ENCODE assay signal across 23 mouse cellular contexts in genomic region chr11:12867541-12867940, GRCm38 (mm10).
A peak's percentile ranks its signal among the peaks of the same experiment; 100 is the strongest.
DNase-seq lines count a peak whose midpoint lies in the region; ATAC-seq and TF ChIP-seq lines count a peak whose summit lies in the region.
"Had no signal": no experiment of that assay in that cellular context is flagged by ENCODE, and none has a peak within 500 bp of the region (broad histone marks: within the 10 kb centered on the region; RNA-seq: fewer than 3 reads in every experiment).

No protein-coding gene starts in this region.

- no peaks in the 10 kb centered on the region for H3K27me3 ChIP-seq in embryonic facial prominence, embryonic 14.5 days (replicated peaks; ENCODE audit: control insufficient read depth, insufficient read depth, low read length)
- no peaks in the 10 kb centered on the region for H3K27me3 ChIP-seq in embryonic facial prominence, embryonic 10.5 days (replicated peaks; ENCODE audit: low read depth, poor library complexity, severe bottlenecking)
- no peaks in the 10 kb centered on the region for H3K27me3 ChIP-seq in C2C12 (ENCODE audit: control insufficient read depth, insufficient read depth, insufficient read length)
- no peaks in the 10 kb centered on the region for H3K27me3 ChIP-seq in myocyte (ENCODE audit: control insufficient read depth, insufficient read depth, insufficient read length)
- H3K27me3 ChIP-seq: CH12.LX, Patski had no signal

- no peak overlapping the region for H3K4me2 ChIP-seq in embryonic facial prominence, embryonic 14.5 days (ENCODE audit: low read depth, low read length)
- H3K4me2 ChIP-seq in myocyte (ENCODE audit: low read depth) = peak overlapping the region; percentile 55

- no peaks in the 10 kb centered on the region for H3K79me3 ChIP-seq in C2C12 (ENCODE audit: low read depth)

- peak; percentile 58 for DNase-seq in embryonic facial prominence, embryonic 14.5 days (ENCODE audit: low spot score)
- DNase-seq in embryonic facial prominence, embryonic 10.5 days (ENCODE audit: low spot score) = no peak
- DNase-seq in cerebellum, postnatal 4 days (ENCODE audit: low spot score in 2 of 2) = no peak
- DNase-seq in testis, postnatal 10 days (ENCODE audit: low spot score) = no peak
- DNase-seq in layer of hippocampus, adult 9-11 months = no peak
- DNase-seq: adrenal gland, adult 2 months; adrenal gland, adult 8-10 months; adrenal gland, postnatal 10 days; adrenal gland, postnatal 14 days; adrenal gland, postnatal 25 days; adrenal gland, postnatal 36 days; B cell, adult 2 months; cerebellum, adult 11 months; cerebellum, adult 11-12 months; cerebellum, adult 18-20 months had no signal

- no peaks in the 10 kb centered on the region; the same call in 1 of the 2 replicates for H3K4me1 ChIP-seq in embryonic facial prominence, embryonic 14.5 days (ENCODE audit: control insufficient read depth, insufficient read depth, low read length)
- H3K4me1 ChIP-seq in embryonic facial prominence, embryonic 10.5 days = no peaks in the 10 kb centered on the region
- H3K4me1 ChIP-seq in embryonic fibroblast, embryonic 13.5 days (ENCODE audit: control insufficient read depth, insufficient read depth, low read length) = peaks cover 5% of the 10 kb centered on the region

- TF ChIP-seq CTCF in C2C12 (IDR thresholded peaks at IDR 0.05; ENCODE audit: control insufficient read depth, insufficient read depth, insufficient read length) = no peak
- TF ChIP-seq CTCF in embryonic fibroblast, embryonic 13.5 days (IDR thresholded peaks at IDR 0.05; ENCODE audit: borderline replicate concordance, insufficient read depth, low read length) = no peak

- 0 out of 2 replicates have a peak, but pooled peaks have one; percentile 18 for ATAC-seq in embryonic facial prominence, embryonic 14.5 days (ENCODE audit: low read depth)
- ATAC-seq: activated CD4-positive, CD25-positive, alpha-beta regulatory T cell, adult 4 months; CD4-positive, CD25-positive, alpha-beta regulatory T cell, adult 4 months; Patski had no signal

- H3ac ChIP-seq in C2C12 (ENCODE audit: control insufficient read depth, insufficient read length, low read depth) = no peak overlapping the region
- no peak overlapping the region for H3ac ChIP-seq in myocyte (ENCODE audit: control insufficient read depth, insufficient read length)

- no peak overlapping the region for H3K4me3 ChIP-seq in embryonic facial prominence, embryonic 14.5 days (ENCODE audit: low read depth, low read length)
- no peak overlapping the region for H3K4me3 ChIP-seq in embryonic facial prominence, embryonic 10.5 days
- H3K4me3 ChIP-seq in C2C12 (ENCODE audit: insufficient read depth, poor library complexity, severe bottlenecking) (no peak overlapping the region), myocyte (no peak overlapping the region)
- H3K4me3 ChIP-seq in embryonic fibroblast, embryonic 13.5 days (ENCODE audit: insufficient read depth, low read length) = no peak overlapping the region

- TF ChIP-seq POLR2A in embryonic fibroblast, embryonic 13.5 days (IDR thresholded peaks at IDR 0.05; ENCODE audit: low read depth, low read length) = no peak
- TF ChIP-seq POLR2A in myocyte (IDR thresholded peaks at IDR 0.05; ENCODE audit: insufficient read length, low read depth) = no peak

- H3K79me2 ChIP-seq in C2C12 (ENCODE audit: control insufficient read depth, insufficient read depth) = no peaks in the 10 kb centered on the region
- H3K79me2 ChIP-seq in myocyte (ENCODE audit: control insufficient read depth, insufficient read depth) = no peaks in the 10 kb centered on the region

- H3K27ac ChIP-seq in embryonic facial prominence, embryonic 14.5 days (replicated peaks; ENCODE audit: low read depth, low read length) = no peak overlapping the region
- no peak overlapping the region for H3K27ac ChIP-seq in embryonic facial prominence, embryonic 10.5 days (replicated peaks)
- H3K27ac ChIP-seq in embryonic fibroblast, embryonic 13.5 days (ENCODE audit: insufficient read depth, low read length) = peak overlapping the region; percentile 73

- H3K9me3 ChIP-seq in embryonic facial prominence, embryonic 14.5 days (ENCODE audit: control insufficient read depth, low read length) = no peaks in the 10 kb centered on the region
- H3K9me3 ChIP-seq in embryonic facial prominence, embryonic 10.5 days = no peaks in the 10 kb centered on the region
- H3K9me3 ChIP-seq: G1E had no signal

- H3K9ac ChIP-seq in embryonic facial prominence, embryonic 14.5 days (ENCODE audit: low read depth, low read length) = no peak overlapping the region

- no peaks in the 10 kb centered on the region for H3K36me3 ChIP-seq in embryonic facial prominence, embryonic 14.5 days (ENCODE audit: control insufficient read depth, insufficient read depth, low read length)
- no peaks in the 10 kb centered on the region for H3K36me3 ChIP-seq in embryonic facial prominence, embryonic 10.5 days (replicated peaks)
- H3K36me3 ChIP-seq in C2C12 (ENCODE audit: control insufficient read depth, insufficient read depth) (no peaks in the 10 kb centered on the region), myocyte (ENCODE audit: control insufficient read depth, insufficient read depth) (no peaks in the 10 kb centered on the region)
- H3K36me3 ChIP-seq: G1E had no signal

TF ChIP-seq in C2C12, 6 proteins besides CTCF, POLR2A, EP300 and RAD21:
- peak; percentile 91 for TF ChIP-seq CEBPB (IDR thresholded peaks at IDR 0.05; ENCODE audit: low read depth)
- no peak for TF ChIP-seq USF1 (IDR thresholded peaks at IDR 0.05; ENCODE audit: low read depth)
- no peak for TF ChIP-seq MAX (IDR thresholded peaks at IDR 0.05)
- no peak for TF ChIP-seq MYOG (IDR thresholded peaks at IDR 0.05; ENCODE audit: control insufficient read depth, extremely low read depth, insufficient read length)
- TF ChIP-seq FOSL1 (IDR thresholded peaks at IDR 0.05; ENCODE audit: insufficient read depth, low read length, poor library complexity, severe bottlenecking) = peak; percentile 76

TF ChIP-seq in myocyte, 11 proteins besides CTCF, POLR2A, EP300 and RAD21:
- no peak for TF ChIP-seq E2F4 (IDR thresholded peaks at IDR 0.05; ENCODE audit: insufficient read depth)
- TF ChIP-seq MAX (IDR thresholded peaks at IDR 0.05; ENCODE audit: low read depth) = no peak
- TF ChIP-seq TCF12 (IDR thresholded peaks at IDR 0.05; ENCODE audit: insufficient read depth, poor library complexity, severe bottlenecking) = no peak
- no peak for TF ChIP-seq REST (IDR thresholded peaks at IDR 0.05; ENCODE audit: insufficient read depth, insufficient read length)
- TF ChIP-seq CEBPB (IDR thresholded peaks at IDR 0.05; ENCODE audit: insufficient read depth, poor library complexity, severe bottlenecking) = peak; percentile 68; the same call in 1 of the 2 replicates
- TF ChIP-seq TCF3 (IDR thresholded peaks at IDR 0.05; ENCODE audit: insufficient read length, low read depth) = no peak
- no peak for TF ChIP-seq MYOG (IDR thresholded peaks at IDR 0.05; ENCODE audit: control insufficient read depth in 1 of 3, insufficient read depth in 1 of 3, insufficient read length in 2 of 3, low read depth in 2 of 3)
- TF ChIP-seq POLR2AphosphoS2 (IDR thresholded peaks at IDR 0.05; ENCODE audit: insufficient read length, low read depth) = no peak
- TF ChIP-seq USF1 (IDR thresholded peaks at IDR 0.05; ENCODE audit: low read depth) = no peak
